Mouse (Mus musculus) intestine, postnatal 0 days (tissue): ENCODE results near the gene Slc45a1. TPM values are rescaled to one million over a fixed set of nuclear protein-coding genes. Genes with fewer than 3 reads are reported as not detected.

Experiments used
- ATAC-seq: fragments of 200-750 bp; cut with Nextera tagmentation; 2 replicates; pipeline ENCODE4 v1.8.0; 2017; ENCODE audit warnings: mild to moderate bottlenecking, moderate TSS enrichment, moderate library complexity
- H3K27ac ChIP-seq: fragments of 300-500 bp; sonication (generic); 2 replicates; pipeline ENCODE4 v1.5.1; 2014; ENCODE audit warnings: mild to moderate bottlenecking, low read depth, low read length, moderate library complexity
- H3K27me3 ChIP-seq: fragments of 300-500 bp; sonication (generic); replicated peaks from 2 replicates; pipeline ENCODE4 v1.6.1; 2014; ENCODE audit warnings: low read length, mixed read lengths; ENCODE audit not compliant: control insufficient read depth, insufficient read depth
- H3K36me3 ChIP-seq: fragments of 300-500 bp; sonication (generic); 2 replicates; pipeline ENCODE4 v1.6.1; 2014; ENCODE audit warnings: mild to moderate bottlenecking, moderate library complexity; ENCODE audit not compliant: control insufficient read depth, insufficient read depth
- H3K4me1 ChIP-seq: fragments of 300-500 bp; sonication (generic); replicated peaks from 2 replicates; pipeline ENCODE4 v1.6.1; 2014; ENCODE audit warnings: antibody characterized with exemption, low read length, mixed read lengths; ENCODE audit not compliant: control insufficient read depth, insufficient read depth
- H3K4me2 ChIP-seq: fragments of 300-500 bp; sonication (generic); replicated peaks from 2 replicates; pipeline ENCODE4 v1.6.1; 2014; ENCODE audit warnings: low read depth, mild to moderate bottlenecking, moderate library complexity
- H3K4me3 ChIP-seq: fragments of 300-500 bp; sonication (generic); 2 replicates; pipeline ENCODE4 v1.5.1; 2014; ENCODE audit warnings: low read depth, low read length
- H3K9ac ChIP-seq: fragments of 300-500 bp; sonication (generic); 2 replicates; pipeline ENCODE4 v1.6.1; 2014; ENCODE audit warnings: mild to moderate bottlenecking, low read depth, low read length
- H3K9me3 ChIP-seq: fragments of 300-500 bp; sonication (generic); 2 replicates; pipeline ENCODE4 v1.6.1; 2016; ENCODE audit warnings: mixed run types; ENCODE audit not compliant: control insufficient read depth
- CTCF ChIP-seq: sonication (generic); IDR thresholded peaks from 2 replicates; pipeline ENCODE4 v1.5.1; 2016; ENCODE audit warnings: low read depth, mild to moderate bottlenecking, control low read depth, antibody characterized with exemption, moderate library complexity
- WGBS: fragments of 180-500 bp; shearing (Covaris S2); extraction: QIAGEN DNeasy Blood & Tissue Kit; methylation state at CpG from one replicate; pipeline ENCODE4 v1.1.7; 2014; 5-methylcytosine and 5-hydroxymethylcytosine counted together
- polyA plus RNA-seq: library from polyadenylated mRNA; unstranded; fragments of >200 nt; fragmentation: Nextera tagmentation; extraction: Ambion mirVana; gene quantifications from 2 replicates; pipeline ENCODE4 v1.2.1, GENCODE M21; 2015

Gene Slc45a1
- polyA plus RNA-seq, 1 experiment from 2014 or later: 0.81 TPM

DNA sequence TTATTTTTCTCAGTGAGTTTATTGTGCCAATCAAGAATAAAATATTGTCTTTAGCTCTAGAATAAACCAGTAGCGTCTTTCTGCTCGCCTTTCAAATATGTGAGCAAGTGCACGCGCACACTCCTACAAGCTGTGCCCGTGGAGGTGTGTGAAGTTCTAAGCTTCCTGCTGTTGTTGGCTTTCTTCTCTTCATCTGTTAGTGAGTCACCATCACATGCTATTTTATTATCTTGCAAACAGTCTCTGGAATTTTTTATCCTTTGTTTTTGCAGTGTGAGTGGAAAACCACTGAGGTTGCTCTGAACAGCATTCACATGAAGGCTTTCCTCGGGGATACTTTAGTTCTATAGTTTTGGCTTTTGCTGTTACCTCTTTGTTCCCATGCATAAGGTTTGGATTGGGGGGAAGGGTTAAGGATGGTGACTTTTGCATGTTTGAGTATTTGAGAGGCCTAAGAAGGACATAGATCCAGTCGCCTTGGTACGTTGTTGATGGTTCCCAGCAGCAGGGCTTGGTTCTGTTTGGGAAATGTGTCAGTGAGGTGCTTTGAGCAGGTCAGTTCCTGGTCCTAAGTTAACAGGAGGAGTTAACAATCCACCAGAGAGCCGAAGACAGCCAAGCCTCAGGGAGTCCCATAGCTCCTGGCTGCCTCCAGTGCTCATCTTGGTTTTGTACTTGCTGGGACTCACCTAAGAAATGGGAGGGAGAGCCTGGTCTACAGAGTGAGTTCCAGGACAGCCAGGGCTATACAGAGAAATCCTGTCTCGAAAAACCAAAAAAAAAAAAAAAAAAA, 69.8 kb downstream of the Slc45a1 start:
- Histone ChIP-seq H3K9me3 (no peaks in the 10 kb centered on the region), H3K9ac (0 out of 2 replicates have a peak overlapping the region, but pooled peaks have one; percentile 18), H3K36me3 (peaks cover 6% of the 10 kb centered on the region; the same call in 1 of the 2 replicates), H3K27ac (peak overlapping the region; percentile 63), H3K4me3 (no peak overlapping the region), H3K27me3 (no peaks in the 10 kb centered on the region), H3K4me2 (no peak overlapping the region), H3K4me1 (peaks cover 17% of the 10 kb centered on the region)
- ATAC-seq: peak; percentile 52; the same call in 1 of the 2 replicates
- TF ChIP-seq CTCF: no peak
- WGBS: 31% methylated on average over 10 of the region's 10 CpGs

Other genes starting within 250 kb of the Slc45a1 start
- gene Errfi1, start 201.7 kb upstream of the Slc45a1 start, polyA plus RNA-seq: 27.2 and 27.7 TPM in 2 replicates